Mouse (Mus musculus) myocyte (in vitro differentiated cells): ENCODE results near the gene Anapc1.

Source experiments
- CEBPB ChIP-seq: IDR thresholded peaks from 2 replicates; pipeline ENCODE4 v1.6.1; 2011; ENCODE audit warnings: mild to moderate bottlenecking, moderate library complexity; ENCODE audit not compliant: poor library complexity, insufficient read depth, severe bottlenecking
- E2F4 ChIP-seq: IDR thresholded peaks from one replicate; pipeline ENCODE4 v1.6.1; 2011; ENCODE audit warnings: mild to moderate bottlenecking, control low read depth, moderate library complexity; ENCODE audit not compliant: insufficient read depth
- MAX ChIP-seq: IDR thresholded peaks from one replicate; pipeline ENCODE4 v1.6.1; 2011; ENCODE audit warnings: low read depth, mild to moderate bottlenecking, control low read depth
- MYOD1 ChIP-seq, 3 experiments: IDR thresholded peaks; one replicate each; pipeline ENCODE4 v1.6.1; 2011; ENCODE audit warnings: control low read depth in 2 of 3, low read depth in 2 of 3, mild to moderate bottlenecking in 2 of 3, moderate library complexity in 1 of 3; ENCODE audit not compliant: insufficient read length in 2 of 3, control insufficient read depth in 1 of 3
- MYOG ChIP-seq, 3 experiments: IDR thresholded peaks; one replicate each; pipeline ENCODE4 v1.6.1; 2011; ENCODE audit warnings: control low read depth in 2 of 3, low read depth in 2 of 3, mild to moderate bottlenecking in 2 of 3; ENCODE audit not compliant: insufficient read length in 2 of 3, control insufficient read depth in 1 of 3, insufficient read depth in 1 of 3
- POLR2A ChIP-seq: IDR thresholded peaks from one replicate; pipeline ENCODE4 v1.6.1; 2011; ENCODE audit warnings: low read depth, mild to moderate bottlenecking, control low read depth, moderate library complexity; ENCODE audit not compliant: insufficient read length
- POLR2AphosphoS2 ChIP-seq: IDR thresholded peaks from one replicate; pipeline ENCODE4 v1.6.1; 2011; ENCODE audit warnings: low read depth, control low read depth; ENCODE audit not compliant: insufficient read length
- REST ChIP-seq: IDR thresholded peaks from one replicate; pipeline ENCODE4 v1.6.1; 2011; ENCODE audit warnings: mild to moderate bottlenecking, control low read depth, moderate library complexity; ENCODE audit not compliant: insufficient read depth, insufficient read length
- SRF ChIP-seq: IDR thresholded peaks from one replicate; pipeline ENCODE4 v1.6.1; 2011; ENCODE audit warnings: low read depth; ENCODE audit not compliant: control insufficient read depth, insufficient read length
- TCF12 ChIP-seq: IDR thresholded peaks from one replicate; pipeline ENCODE4 v1.6.1; 2011; ENCODE audit warnings: mild to moderate bottlenecking, control low read depth; ENCODE audit not compliant: poor library complexity, insufficient read depth, severe bottlenecking
- TCF3 ChIP-seq: IDR thresholded peaks from one replicate; pipeline ENCODE4 v1.6.1; 2011; ENCODE audit warnings: low read depth, control low read depth; ENCODE audit not compliant: insufficient read length
- USF1 ChIP-seq: IDR thresholded peaks from one replicate; pipeline ENCODE4 v1.6.1; 2011; ENCODE audit warnings: low read depth, mild to moderate bottlenecking, control low read depth, moderate library complexity

- TF ChIP-seq MAX (no peak), POLR2A (no peak), TCF3 (no peak), TCF12 (no peak), MYOD1 (IDR thresholded peaks at IDR 0.05; ENCODE audit: control insufficient read depth in 1 of 3, insufficient read length in 2 of 3, low read depth in 2 of 3) (no peak), E2F4 (no peak), MYOG (IDR thresholded peaks at IDR 0.05; ENCODE audit: control insufficient read depth in 1 of 3, insufficient read depth in 1 of 3, insufficient read length in 2 of 3, low read depth in 2 of 3) (no peak), POLR2AphosphoS2 (no peak), CEBPB (no peak), USF1 (no peak), SRF (no peak), REST (no peak)
These were observed 26.4 kb upstream of the Anapc1 start for GRCm38 (mm10) chr2:128713548-128714003.
